Mouse (Mus musculus) neural tube, postnatal 0 days (tissue): Measurements from ENCODE around the gene Hspg2. TPM values are rescaled to one million over a fixed set of nuclear protein-coding genes. Genes with fewer than 3 reads are reported as not detected.

Experiments
- microRNA-seq: library from miRNA; unstranded; fragments of <30 nt; microRNA quantifications from one replicate; pipeline ENCODE4, GENCODE M21; 2016
- polyA plus RNA-seq: library from polyadenylated mRNA; unstranded; fragments of >200 nt; fragmentation: Nextera tagmentation; extraction: Ambion mirVana; gene quantifications from 2 replicates; pipeline ENCODE4 v1.2.1, GENCODE M21; 2015

The Hspg2 gene
- 7.4 and 9.9 TPM in 2 replicates for polyA plus RNA-seq

DNA sequence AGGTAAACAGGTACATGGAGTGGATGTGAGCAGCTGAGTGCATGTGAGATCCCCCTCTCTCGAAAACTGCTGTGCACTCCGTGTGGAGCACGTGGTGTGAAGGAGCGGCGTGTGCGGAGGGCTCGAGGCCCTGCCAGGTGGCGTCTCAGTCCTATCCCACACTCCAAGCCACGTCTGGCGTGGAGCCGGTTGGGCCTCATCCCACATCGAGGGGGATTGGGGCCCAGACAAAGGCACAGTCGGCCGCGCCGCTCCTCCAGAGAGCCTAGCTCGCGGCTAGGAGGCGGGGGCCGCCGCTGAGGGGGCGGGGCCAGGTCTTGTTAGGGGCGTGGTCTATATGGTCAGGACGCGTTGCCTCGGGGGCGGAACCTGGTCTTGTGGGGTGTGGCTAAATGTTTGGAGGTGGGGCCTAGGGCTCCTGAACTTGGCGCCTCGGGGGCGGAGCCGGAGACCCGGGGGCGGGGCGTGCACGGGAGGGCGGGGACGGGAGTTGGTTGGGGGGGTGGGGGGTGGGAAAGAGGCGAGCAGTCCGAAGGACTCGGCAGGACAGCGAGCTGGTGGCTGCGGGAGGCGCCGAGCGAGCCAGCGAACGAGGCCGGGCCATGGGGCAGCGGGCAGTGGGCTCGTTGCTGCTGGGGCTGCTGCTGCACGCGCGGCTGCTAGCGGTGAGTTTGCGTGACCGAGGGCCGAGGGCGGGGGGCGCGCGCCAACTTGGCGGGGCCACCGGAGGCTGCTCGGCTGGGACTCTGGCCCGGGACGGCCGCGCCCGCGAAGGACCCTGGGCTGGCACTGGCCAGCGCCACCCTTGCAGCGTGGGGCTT lies at the start of gene Hspg2:
TSS of gene Hspg2 (plus strand) at position 510 of the 821 bp plus-strand sequence.

DNA sequence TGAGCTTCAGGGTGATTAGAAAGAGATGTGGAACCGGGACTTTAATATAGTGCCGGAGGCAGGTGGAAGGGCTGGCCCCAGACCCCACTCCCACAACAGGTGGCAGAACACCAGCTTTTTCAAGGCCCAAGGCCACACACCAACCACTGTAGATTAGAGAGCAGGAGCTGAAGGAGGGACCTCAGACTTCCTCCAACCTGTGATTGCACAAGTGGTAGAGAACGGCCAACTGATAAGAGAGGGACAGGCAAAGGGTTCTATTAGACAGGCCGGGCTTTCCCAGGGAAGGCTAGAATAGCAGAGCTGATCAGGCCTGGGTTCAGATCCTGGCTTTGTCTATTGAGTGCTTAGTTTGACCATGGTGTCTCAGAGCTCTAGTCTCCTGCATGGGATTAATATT lies 38.1 kb upstream of the Hspg2 start, which contains the start of gene Cela3b:
TSS of gene Cela3b (minus strand) at position 39 of the 400 bp plus-strand sequence.

DNA sequence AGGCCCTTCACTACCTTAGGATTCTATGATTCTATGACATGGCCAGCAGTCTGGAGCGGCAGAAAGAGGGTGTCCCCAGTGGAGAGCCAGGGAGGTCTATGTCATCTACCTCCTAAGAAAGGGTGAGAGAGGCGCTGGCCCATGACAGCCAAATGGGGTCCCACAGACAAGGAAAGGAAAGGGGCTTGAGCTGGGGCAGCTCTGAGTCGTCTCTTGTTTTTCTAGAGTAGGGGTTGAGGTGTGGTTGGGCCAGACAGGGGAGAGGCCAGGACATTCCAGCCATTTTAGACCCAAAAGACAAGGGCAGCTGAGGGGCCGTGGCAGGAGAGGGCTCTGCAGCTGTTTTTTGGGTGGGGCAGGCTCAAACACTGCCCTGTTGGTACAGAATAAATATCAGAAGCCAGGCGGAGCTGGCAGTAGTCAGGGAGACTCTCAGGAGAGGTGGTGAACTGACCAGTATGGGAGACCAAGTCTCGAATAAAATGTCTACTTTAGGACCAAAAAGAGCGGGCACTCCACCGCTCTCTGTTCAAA lies 15.3 kb upstream of the Hspg2 start, which contains the start of gene 1700013G24Rik:
TSS of gene 1700013G24Rik (plus strand) at position 51 of the 534 bp plus-strand sequence.

DNA sequence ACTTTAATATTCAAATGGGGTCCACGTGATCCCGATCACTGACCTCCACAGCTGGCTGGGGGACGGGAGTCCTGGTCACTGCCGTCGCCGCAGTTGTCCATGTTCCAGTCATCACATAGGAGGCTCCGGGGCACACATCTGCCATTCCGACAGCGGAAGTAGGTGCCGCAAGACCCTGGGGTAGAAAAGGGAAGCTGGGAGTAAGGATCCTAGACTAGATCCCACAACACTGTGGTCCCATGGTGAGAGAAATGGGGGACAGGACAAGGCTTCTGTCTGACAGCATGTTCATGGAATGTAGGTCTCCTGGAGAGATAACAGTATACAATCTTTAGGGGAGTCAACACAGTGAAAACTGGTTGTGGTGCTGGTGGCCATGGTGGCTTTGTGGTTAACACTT lies 105.9 kb downstream of the Hspg2 start, which contains the start of gene Ldlrad2:
TSS of gene Ldlrad2 (minus strand) at position 101 of the 400 bp plus-strand sequence.

DNA sequence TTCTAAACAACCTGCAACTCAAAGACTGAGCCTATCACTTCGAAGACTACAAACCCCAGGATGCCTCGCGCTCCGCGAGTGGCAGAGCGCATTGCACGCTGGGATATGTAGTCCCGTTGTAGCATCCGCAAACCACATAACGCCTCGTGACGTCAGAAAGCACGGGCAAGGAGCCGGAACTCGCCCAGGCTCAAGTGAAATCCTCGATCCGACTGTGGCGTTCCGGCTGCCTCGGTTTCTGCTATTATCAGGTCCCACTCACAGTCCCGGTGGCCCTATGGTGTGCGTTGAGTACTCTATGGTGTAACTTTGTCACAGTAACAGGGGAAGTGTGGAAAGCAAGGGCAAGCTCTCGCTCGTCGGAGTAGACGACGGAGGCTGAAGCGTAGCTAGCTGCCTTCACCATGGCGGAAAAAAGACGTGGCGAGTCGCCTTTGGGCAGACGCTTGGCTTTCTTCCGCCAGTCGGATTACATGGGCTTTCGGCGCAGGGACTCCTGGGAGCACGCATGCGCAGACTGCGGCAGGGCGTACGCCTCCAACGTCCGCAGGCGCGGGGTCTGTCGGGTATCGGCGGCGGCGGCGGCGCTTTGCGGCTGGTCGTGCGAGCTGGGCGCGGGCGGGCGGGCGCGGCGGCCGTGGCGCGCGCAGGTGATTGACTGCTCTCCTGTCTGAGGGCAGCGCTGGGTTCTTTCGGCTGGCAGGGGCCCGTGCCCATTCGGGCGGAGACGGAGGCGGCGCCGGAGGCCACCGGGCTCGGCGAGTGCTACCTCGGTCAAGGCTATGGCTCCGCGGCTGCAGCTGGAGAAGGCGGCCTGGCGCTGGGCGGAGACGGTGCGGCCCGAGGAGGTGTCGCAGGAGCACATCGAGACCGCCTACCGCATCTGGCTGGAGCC lies 125.3 kb downstream of the Hspg2 start, which contains the start of gene Usp48:
TSS of gene Usp48 (plus strand) at position 155 of the 895 bp plus-strand sequence.

Small RNAs within 50 kb of the gene (microRNA-seq; reads per million reads assigned to microRNA genes)
- gene Mir7018: not detected

Other genes starting within 250 kb of the Hspg2 start
- gene Wnt4, start 191.3 kb upstream of the Hspg2 start, polyA plus RNA-seq: 9.0 and 10.9 TPM in 2 replicates
- gene Cdc42, start 111.0 kb upstream of the Hspg2 start, polyA plus RNA-seq: 962 and 964 TPM in 2 replicates
- gene Cela3a, start 59.0 kb upstream of the Hspg2 start, polyA plus RNA-seq: not detected in 2 replicates
- gene Cela3b, start 38.2 kb upstream of the Hspg2 start, polyA plus RNA-seq: not detected in 2 replicates
- gene 1700013G24Rik, start 15.5 kb upstream of the Hspg2 start, polyA plus RNA-seq: not detected in 2 replicates
- gene Ldlrad2, start 105.8 kb downstream of the Hspg2 start, polyA plus RNA-seq: not detected in 2 replicates
- 42.8 and 47.2 TPM in 2 replicates for gene Usp48, start 125.0 kb downstream of the Hspg2 start, polyA plus RNA-seq
- 114 and 136 TPM in 2 replicates for gene Rap1gap, start 196.0 kb downstream of the Hspg2 start, polyA plus RNA-seq